Mouse (Mus musculus) kidney, postnatal 10 days (tissue): ENCODE results near the gene Zfhx3.
A peak's percentile ranks its signal among the peaks of the same experiment; 100 is the strongest.

Experiments
- DNase-seq: peaks from one replicate; pipeline ENCODE4 v3.0.0; 2021; ENCODE audit warnings: mixed read lengths

The Zfhx3 gene

DNA sequence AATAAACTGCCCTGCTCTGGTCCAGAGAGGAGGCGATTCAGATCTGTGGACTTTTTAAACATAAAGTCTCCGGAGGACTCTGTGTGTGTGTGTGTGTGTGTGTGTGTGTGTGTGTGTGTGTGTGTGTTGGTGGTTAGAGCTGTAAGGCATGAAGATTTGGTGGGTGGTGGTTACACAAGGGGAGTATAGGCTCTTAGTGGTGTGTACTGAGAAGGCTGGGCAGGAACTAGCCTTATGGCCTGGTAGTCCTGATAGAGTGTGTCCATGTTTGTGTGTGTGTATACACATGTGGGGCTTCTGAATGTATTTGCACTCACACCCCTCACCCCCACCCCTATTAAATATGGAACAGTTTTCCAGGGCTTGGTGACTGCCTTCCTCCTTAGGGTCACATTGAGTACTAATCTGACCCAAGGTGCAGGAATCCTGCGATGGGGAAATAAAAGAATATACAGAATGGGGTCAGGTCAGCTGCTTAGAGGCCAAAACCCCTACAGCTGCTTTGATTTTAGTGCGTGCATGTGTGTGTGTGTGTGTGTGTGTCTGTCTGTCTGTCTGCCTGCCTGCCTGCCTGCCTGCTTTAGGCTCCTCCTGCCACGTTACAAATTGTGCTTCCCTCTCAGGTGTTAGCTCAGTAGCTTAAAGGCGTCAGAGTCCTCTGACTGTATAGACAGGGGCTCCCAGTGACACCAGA lies 764.6 kb downstream of the Zfhx3 start:
- DNase-seq, result no peak

DNA sequence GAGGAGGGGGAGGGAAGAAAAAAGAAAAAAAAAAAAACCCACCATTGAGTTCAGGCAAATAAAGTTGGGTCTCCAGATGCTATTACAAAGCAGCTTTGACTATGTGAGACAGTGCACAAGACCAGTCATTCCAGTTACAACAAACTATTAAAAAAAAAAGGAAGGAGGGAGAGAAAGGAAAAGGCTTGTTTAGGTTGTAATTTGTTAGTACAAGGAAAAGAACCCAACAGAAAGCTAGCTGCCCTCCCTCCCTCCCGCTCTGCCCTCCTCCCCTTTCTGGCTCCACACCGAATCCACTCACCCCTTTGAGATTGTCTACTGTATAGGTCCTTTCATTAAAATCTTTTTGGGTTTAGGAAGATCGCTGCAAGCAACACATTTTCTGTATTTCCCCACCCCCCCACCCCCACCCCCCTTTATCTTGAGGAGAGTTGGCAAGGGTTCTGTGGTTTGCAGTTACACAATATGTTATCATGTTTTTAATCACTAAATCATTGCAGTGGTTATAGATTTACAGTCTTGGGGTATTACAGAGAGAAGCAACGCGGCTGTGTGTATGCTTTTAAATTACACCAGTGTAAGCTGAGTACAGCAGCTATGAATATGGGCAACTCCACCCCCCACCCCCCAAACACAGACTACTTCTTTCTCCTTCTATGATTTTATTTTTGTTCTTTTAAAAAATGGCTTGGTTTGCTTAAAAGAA lies 765.3 kb downstream of the Zfhx3 start:
- no peak for DNase-seq

DNA sequence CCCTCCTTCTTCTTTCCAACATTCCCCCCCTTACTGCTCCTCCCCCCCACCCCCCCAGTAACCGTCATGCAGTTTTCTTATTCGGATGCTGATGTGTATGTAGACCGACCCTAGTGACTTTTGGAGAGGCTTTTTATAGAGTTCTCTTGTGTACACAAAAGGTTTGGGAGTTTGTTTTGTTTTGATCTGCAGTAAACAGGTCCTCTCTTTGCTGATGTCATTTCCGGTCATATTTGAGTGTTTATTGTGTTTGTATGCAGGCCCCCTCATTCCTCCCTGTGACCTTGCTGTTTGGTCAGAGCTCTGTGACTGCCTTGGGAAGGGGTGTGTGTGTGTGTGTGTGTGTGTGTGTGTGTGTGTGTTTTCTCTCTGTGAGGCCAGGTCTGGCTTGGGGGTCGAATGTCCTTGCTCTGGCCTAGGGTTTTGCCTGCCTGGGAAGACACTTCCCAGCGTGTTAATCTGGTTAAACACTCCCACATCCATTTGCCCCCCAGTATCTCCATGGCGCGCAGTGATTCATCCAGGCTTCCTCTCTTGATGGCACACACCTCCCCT lies 766.5 kb downstream of the Zfhx3 start:
- DNase-seq, result peak; percentile 51

DNA sequence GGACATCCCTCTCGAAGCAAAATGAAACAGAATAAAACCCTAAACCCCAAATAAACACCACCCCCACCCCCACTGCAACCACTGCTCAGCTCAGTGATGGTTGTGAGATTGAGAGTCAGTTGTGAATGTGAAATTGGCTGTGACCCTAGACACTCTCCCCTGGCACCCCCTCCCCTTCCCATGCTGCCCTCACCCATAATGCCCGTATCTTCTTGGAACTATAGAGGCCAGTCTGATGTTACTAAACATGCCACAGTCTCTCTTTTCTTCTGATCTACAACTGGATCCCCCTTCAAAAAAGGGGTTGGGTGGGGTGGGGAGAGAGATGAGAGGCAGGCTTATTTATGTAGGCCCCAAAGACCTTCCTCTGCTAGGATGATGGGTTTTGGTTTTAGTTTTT lies 767.0 kb downstream of the Zfhx3 start:
- DNase-seq, result no peak

DNA sequence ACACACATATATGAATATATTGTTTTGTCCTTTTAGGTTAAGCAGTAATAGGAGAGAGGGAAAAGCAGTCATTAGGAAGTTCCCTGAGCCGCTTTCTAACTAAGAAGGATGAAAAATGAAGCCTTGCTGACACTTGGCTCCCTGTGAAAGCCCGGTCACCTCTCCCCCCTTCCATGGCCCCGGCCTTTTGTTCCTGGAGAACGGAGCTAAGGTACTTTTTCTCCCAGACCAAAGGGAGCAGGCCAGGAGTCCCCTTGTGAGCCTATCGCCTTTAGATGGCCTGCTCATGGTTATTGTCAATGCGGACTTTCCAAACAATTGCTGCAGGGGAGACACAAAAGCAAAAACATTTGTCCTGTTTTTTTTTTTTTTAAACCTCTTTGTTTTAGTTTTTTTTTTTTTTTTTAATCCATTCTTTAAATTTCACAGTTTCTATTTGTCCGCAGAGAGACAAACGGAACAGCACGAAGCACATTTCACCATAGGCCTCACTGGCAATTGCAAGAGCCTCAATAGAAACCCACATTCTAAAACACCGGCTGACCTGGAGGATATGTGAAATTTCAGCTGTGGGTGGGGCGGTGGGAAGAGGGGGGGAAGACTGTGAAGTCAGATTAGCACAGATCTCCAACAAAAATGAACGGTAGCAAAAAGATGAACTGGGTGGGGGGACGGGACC lies 767.6 kb downstream of the Zfhx3 start:
- no peak for DNase-seq

DNA sequence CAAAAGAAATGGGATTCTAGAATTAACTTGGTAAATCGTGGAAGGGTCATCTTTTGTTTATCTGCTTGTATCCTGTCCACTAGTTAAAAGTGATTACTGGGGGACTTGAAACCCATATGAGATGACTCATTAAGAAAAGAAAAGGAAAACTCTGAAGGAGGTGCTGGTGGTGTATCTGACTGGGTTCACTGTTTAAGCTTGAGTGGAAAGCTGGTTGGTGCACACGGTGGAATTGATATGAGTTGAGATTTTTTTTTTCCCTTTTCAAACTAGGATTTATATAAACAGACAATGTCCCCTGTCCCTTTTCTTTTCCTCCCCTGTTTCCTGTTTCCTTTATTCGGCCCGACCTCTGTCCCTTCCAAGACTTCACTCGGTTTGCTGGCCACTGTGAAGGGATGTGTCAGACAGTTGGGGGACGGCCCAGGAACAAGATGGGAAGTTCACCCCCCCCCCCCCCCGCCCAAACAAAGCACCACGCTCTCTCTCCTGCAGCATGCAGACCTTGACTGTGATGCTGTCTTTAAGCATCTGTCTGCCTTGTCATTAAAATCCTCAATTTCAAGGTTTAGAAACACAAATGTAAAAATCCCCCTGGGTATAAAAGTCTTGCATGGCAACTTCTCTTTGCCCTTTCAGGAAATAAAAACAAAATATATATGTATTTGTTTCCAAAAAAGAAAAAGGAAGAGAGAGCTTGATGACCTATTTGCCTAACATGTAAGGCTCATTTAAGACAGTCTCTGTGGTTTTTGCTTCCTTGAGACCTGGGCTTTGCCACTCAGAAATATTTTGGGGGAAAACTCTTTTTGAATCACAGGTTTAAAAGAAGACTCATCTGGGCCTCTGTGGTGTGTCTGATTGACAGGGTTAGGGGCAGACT lies 768.4 kb downstream of the Zfhx3 start:
- peak; percentile 54 for DNase-seq

DNA sequence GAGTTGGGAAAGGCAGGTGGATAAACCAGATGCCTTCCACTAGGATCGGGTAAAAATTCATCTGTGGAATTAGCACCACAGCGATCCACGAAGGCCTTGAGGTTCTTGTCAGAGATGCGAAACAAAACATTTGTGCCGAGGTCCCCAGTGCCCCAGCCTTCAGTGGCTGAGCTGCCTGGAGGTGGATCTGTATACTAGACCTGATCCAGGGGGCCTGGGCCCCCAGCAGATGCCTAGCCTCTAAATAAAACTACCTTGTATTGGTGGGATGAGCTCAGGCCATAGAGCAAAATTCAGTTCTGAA lies 769.0 kb downstream of the Zfhx3 start:
- DNase-seq, result no peak

DNA sequence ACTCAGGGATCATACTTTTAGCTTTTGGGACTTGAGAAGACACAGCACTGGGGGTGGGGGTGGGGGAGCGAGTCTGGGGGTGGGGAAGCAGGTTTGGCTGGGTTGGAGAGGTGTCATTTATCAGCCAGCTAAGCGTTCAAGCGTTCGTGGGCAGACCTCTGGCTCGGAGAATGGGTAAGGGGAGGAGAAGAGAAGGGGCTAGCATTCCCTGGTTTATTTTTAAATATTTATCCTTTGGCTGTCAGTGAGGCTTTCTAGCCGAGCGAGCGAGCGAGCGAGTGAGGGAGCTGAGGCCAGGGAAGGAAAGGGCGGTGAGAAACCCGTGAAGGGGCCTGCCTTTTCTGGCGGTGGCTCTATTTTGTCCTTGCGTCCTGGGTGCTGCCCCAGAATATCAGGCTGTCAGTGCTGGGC lies 769.6 kb downstream of the Zfhx3 start:
- no peak for DNase-seq

DNA sequence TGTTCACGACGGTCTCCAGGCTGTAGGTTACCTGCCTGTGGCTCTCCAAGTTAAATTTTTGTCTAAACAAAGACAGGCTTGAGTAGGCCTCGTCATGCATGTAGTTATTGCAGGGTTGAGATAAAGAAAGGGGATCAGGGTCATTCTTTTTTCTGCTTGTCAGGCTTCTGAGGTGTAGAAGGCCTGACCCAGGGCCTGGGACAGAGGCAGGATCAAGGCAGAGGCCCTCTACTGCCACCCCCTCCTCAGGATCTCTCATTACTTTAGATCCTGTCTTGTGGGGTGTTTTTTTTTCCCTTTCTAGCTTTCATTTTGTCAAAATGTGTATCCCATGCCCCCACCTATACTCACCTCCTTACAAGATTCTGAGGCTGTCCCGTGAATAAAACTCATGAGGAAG lies 770.2 kb downstream of the Zfhx3 start:
- no peak for DNase-seq

DNA sequence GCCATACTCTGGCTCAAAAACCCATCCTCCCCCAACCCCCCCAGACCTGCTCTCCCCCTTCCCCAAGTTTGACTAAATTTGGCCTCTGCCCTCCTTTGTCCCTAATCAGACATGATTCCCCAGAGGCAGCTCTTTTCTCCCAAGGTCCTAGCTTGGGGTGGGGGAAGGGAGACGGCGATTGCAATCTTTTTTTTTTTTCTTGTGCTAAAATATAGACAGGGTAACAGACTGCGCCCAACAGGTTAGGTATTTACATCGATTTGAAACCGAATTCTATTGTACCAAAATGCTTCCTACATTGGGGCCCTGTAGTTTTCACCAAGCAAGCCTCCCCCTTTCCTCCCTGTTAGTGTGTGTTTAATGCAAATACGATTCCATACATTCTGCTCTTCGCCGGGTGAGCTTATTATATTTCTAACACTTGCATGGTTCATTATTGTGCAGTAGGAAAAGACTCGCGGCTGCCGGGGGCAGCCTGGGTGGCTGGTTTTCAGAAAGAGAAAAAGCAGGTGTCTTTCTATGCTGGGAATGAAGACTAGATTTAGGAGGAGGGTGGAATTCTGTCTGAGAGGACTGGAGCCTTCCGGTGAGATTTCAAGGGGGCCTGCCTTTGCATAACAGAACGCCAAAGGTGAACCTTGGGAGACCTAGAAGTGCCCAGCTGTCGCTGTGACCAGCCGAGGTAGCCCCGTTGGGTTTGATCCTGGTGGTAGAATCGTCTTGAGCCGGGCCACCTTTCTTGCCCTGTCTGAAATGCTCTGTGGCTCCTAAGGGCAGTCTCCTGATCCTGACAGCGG lies 771.1 kb downstream of the Zfhx3 start:
- no peak for DNase-seq

DNA sequence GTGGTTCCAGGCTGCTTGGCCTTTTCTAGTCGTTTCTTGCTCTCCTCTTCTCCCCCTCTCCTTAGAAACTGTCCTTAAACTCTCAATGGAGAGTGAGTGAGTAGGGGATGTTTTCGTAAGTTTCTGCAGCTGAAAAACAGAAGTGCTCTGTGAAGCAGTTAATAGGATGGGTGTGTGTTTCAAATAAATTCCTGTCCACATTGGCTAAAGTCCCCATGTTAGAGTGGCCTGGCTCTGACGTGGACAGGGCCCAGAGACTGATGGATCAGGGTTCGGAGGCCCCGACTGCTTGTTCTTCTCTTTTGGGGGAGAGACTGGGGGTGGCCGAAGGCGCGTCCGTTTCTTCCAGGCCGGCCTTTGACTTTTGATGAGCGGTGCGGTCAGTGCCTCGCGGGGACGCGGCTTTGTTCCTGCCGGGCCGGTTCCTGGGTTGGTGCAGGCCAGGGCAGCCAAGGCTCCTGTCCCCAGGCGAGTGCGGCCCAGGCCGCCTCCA lies 771.7 kb downstream of the Zfhx3 start:
- no peak for DNase-seq

DNA sequence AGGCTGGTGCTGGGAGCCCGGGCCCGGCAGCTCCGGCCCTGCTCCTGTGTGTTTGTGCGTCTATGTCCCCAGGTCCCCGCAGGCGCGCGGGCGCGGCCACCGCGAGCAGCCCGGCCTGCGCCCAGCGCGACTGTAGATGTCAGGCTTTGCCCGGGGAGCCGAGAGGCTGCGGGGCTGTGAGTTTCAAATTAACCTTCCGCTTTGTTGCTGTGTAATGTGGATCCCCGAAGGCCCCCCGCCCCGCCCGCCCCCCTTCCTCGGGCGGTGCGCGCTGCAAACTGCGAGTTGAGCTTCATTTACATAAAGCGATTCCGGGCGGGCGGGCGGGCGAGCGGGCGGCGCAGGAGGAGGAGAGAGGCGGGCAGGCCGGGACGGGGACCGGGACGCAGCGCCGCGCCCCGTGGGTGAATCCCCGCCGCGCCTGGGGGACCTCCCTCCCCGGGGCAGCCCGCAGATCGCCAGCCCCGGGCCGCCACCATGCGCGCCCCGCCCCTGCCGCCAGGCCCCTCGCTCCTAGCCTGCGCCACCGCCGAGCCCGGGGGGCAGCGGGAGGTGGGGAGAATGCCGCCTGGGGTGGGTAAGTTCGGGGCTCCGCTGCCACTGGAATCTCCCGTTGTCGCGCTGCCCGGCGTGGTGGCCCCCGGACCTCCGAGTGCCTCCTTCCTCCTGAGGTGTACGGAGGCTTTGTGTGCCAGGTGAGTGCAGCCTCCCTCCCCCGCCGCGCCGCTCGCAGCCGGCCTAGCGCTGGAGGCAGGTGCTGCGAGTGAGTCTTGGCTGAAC lies 772.4 kb downstream of the Zfhx3 start:
- DNase-seq, result peak; percentile 79

DNA sequence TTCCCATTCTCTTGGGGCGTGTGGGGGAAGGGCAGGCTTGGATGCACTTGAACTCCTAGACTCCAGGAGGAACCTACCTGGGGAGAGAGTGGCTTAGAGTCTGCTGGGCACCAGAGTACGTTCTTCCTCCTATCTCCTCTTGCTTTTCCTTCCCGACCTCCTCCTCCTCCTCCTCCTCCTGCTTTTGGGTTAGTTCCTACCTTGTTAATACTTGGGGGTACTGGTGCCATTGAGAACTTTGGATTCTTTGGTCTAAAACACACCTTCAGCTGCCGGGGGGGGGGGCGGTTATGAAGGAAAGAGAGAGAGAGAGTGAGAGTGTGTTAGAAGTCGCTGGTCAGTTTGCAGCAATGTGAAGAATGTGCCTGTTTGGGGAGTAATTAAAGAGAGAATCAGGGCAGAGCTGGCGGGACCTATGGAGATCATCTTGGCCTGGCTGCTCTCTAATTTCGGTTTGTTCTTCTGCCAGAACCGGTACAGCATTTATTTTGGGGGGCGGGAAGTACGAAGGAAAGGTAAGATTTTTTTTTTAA lies 773.0 kb downstream of the Zfhx3 start:
- DNase-seq, result no peak

DNA sequence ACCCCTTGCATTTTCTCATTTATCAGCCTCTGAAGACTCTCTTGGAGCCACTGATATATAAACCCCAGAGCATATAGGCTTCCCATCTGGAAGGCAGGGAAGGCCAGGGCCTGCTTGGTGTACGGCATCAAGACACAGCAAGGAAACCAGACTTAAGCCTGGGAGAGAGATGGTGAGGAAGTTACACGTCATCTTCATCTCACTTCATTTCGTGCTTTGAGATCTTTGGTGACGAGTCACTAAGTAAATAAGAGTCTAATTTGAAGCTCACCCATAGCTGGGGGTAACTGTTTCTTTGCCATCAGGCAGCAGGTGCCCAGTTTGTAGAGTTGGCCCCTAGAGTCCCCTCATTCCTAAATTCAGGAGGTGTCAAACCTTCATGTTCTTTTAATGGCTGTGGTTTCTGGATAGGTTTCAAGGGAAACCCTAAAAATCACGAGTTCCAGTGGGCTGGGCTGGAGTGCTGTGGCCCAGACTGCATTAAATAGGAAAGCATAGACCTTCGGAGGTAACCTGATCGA lies 773.9 kb downstream of the Zfhx3 start:
- DNase-seq, result no peak

DNA sequence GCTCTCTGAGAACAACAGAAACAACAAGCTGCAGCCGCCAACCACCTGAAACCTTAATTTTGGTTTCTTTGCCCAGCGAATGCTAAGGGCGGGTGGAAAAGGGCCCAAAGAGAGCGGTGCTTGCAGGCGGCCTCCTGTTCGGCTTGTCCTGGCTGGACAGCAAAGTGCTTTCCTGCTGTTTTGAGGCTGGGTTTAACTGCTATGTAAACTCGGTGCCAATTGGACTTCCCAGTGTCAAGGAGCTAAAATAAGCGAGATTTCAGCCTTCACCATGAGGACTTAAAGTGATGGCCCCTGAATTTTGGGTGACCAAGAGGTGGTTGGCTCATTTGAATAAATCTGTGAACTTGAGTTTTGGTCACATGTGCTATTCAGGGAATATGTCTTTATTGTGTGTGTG lies 775.1 kb downstream of the Zfhx3 start:
- no peak for DNase-seq

DNA sequence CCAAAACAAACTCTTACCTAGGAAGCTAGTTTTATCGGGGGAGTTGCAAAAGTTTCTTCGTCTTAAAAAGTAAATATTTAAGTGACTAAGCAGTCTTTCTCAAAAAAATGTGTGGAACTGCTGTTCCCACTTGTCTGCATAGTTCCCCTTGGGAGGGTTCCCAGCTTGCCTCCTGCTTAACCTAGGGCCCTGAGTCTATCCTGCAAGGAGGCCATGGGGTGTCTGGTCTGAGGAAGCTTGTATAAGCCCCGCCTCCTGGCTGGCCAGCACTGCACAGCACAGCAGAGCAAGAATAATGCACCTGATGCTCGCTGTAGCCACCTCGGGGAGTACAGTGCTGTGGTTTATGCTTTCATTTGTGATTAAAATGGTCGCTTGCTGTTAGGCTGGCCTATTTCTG lies 775.6 kb downstream of the Zfhx3 start:
- peak; percentile 54 for DNase-seq

DNA sequence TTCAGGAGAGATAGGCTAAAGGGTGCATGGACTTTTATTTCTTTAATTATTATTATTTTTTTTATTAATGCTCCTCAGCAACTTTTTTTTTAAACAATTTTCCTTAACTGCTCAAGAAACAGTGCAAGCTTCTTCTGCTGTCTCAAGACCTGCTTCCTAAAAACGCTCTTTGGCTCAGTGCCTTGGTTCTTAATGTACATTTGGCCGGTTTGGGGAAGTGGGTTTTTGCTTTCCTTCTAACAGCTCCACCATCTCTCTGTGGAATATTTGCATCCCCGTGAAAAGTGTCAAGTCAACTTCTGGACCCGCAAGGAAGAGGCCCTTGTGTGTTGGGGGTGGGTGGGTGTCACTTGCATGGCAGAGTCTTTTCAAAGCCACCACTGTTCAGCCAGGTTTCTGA lies 778.4 kb downstream of the Zfhx3 start:
- no peak for DNase-seq

DNA sequence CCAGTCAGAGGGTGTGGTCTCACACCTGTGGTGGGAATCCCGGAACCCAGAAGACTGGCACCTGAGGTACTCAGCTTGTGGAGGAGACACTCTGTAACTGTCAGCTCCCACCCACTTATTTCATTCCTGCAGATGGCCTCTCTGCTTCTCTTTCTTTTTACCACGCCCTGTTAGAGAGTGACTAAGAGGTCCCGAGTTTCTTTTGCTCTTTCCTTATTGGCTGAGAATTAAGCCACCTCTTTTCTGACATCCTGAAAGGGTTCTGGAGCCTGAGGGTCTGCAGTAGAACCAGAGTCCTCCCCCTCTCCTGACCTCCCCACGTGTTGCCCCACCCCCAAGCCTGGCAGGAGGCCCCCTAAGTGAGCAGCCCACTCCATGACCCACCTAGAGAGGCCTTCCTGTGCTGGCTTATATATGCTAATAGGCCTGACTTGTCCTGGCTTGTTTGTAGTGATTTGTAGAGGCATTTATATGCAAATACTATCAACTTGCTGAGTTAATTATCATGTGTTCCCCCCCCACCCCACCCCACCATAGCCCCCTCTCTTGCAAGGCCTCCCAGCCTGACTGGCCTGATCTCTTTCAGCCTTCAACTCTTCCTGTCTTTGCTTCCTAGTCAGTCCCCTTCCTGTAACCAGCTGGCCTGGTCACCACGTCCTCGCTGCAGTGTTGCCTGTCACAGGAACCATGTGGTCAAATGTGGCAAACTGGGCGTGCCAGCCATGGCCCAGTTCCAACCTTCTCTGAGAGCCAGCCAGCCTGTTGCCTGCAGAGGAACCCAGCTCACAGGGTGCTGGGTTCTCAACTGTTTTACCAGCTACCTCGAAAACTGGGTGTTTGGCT lies 780.4 kb downstream of the Zfhx3 start:
- peak; percentile 80 for DNase-seq

DNA sequence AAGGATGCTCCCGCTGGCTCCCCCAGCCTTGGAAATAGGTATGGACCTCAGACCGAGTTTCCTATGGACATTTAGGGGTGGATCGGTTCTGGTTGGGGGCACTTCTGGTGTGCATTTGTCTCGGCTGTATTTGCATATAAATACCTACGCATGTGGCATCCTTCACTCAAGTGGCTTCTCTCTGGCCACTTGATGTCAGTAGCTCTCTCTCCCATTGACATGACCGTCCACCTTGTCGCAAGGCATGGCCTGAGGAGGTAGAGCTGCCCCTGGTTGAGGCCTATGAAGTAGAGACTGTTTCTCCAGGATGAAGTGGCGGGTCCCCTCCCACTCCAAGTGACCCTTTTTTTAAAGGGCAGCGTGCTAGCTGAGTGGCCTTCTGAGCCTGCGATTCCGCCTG lies 781.2 kb downstream of the Zfhx3 start:
- no peak for DNase-seq
